Mouse (Mus musculus) testis, adult 2 months (tissue): ENCODE results near the gene Cavin2. TPM values are rescaled to one million over a fixed set of nuclear protein-coding genes. Genes with fewer than 3 reads are reported as not detected.

Experiments
- H3K27ac ChIP-seq: fragments of 200-500 bp; 2 replicates; pipeline ENCODE4 v1.5.1; 2012; ENCODE audit warnings: low read depth, low read length; ENCODE audit not compliant: control insufficient read depth, insufficient read depth
- H3K27me3 ChIP-seq: fragments of 200-500 bp; 2 replicates; pipeline ENCODE4 v1.6.1; 2012; ENCODE audit warnings: mild to moderate bottlenecking, low read length, moderate library complexity; ENCODE audit not compliant: control insufficient read depth, insufficient read depth
- H3K36me3 ChIP-seq: fragments of 200-500 bp; 2 replicates; pipeline ENCODE4 v1.6.1; 2012; ENCODE audit warnings: mild to moderate bottlenecking, low read length; ENCODE audit not compliant: control insufficient read depth, insufficient read depth
- H3K4me1 ChIP-seq: fragments of 200-500 bp; 2 replicates; pipeline ENCODE4 v1.6.1; 2012; ENCODE audit warnings: low read length; ENCODE audit not compliant: control insufficient read depth, insufficient read depth
- H3K4me3 ChIP-seq: fragments of 200-500 bp; 2 replicates; pipeline ENCODE4 v1.5.1; 2012; ENCODE audit warnings: low read depth, mild to moderate bottlenecking, low read length, moderate library complexity, mixed read lengths; ENCODE audit not compliant: control insufficient read depth
- CTCF ChIP-seq: fragments of 200-500 bp; IDR thresholded peaks from 2 replicates; pipeline ENCODE4 v1.5.1; 2012; ENCODE audit warnings: low read depth, mild to moderate bottlenecking, inconsistent platforms, low read length, moderate library complexity; ENCODE audit not compliant: control insufficient read depth, insufficient read depth, insufficient replicate concordance
- POLR2A ChIP-seq: fragments of 200-500 bp; IDR thresholded peaks from 2 replicates; pipeline ENCODE4 v1.6.1; 2012; ENCODE audit warnings: low read depth, mild to moderate bottlenecking, inconsistent platforms, low read length, moderate library complexity; ENCODE audit not compliant: control insufficient read depth
- polyA plus RNA-seq: library from polyadenylated mRNA; depleted of rRNA; stranded (reverse); fragments of >200 nt; gene quantifications from 2 replicates; pipeline ENCODE4 v1.2.3, GENCODE M21; 2012

Gene Cavin2
- polyA plus RNA-seq, 1 experiment = 1.2 TPM

- Histone ChIP-seq H3K36me3 (no peaks in the 10 kb centered on the region), H3K27me3 (no peaks in the 10 kb centered on the region), H3K27ac (no peak overlapping the region), H3K4me1 (no peaks in the 10 kb centered on the region), H3K4me3 (no peak overlapping the region)
- TF ChIP-seq POLR2A = no peak
Measured at GRCm38 (mm10) chr1:51323506-51323905, 34.6 kb downstream of the Cavin2 start.

- H3K4me1 ChIP-seq = no peaks in the 10 kb centered on the region
- no peak overlapping the region for H3K27ac ChIP-seq
- H3K27me3 ChIP-seq = no peaks in the 10 kb centered on the region
- no peak overlapping the region for H3K4me3 ChIP-seq
- no peak for TF ChIP-seq POLR2A
- no peak for TF ChIP-seq CTCF
- H3K36me3 ChIP-seq = no peaks in the 10 kb centered on the region
Measured at GRCm38 (mm10) chr1:51328541-51328940, 39.6 kb downstream of the Cavin2 start.

GRCm38 (mm10) chr1:51332986-51333385 lies 44.1 kb downstream of the Cavin2 start:
- no peak overlapping the region for H3K4me3 ChIP-seq
- no peaks in the 10 kb centered on the region for H3K4me1 ChIP-seq
- no peaks in the 10 kb centered on the region for H3K27me3 ChIP-seq
- H3K27ac ChIP-seq = no peak overlapping the region
- no peaks in the 10 kb centered on the region for H3K36me3 ChIP-seq
- TF ChIP-seq POLR2A (no peak), CTCF (no peak)

- no peak for TF ChIP-seq POLR2A
- peak; percentile 29; the same call in 1 of the 2 replicates for TF ChIP-seq CTCF
- no peaks in the 10 kb centered on the region for H3K36me3 ChIP-seq
- no peaks in the 10 kb centered on the region for H3K27me3 ChIP-seq
- no peak overlapping the region for H3K27ac ChIP-seq
- H3K4me1 ChIP-seq = no peaks in the 10 kb centered on the region
- peak overlapping the region; percentile 37 for H3K4me3 ChIP-seq
Measured at GRCm38 (mm10) chr1:51333557-51334285, 44.8 kb downstream of the Cavin2 start.

- H3K27me3 ChIP-seq = no peaks in the 10 kb centered on the region
- no peaks in the 10 kb centered on the region for H3K4me1 ChIP-seq
- H3K36me3 ChIP-seq = no peaks in the 10 kb centered on the region
- no peak overlapping the region for H3K27ac ChIP-seq
- no peak overlapping the region for H3K4me3 ChIP-seq
- TF ChIP-seq POLR2A = no peak
- no peak for TF ChIP-seq CTCF
Measured at GRCm38 (mm10) chr1:51334289-51334688, 45.4 kb downstream of the Cavin2 start.

GRCm38 (mm10) chr1:51335081-51335480 lies 46.2 kb downstream of the Cavin2 start:
- Histone ChIP-seq H3K4me3 (no peak overlapping the region), H3K36me3 (no peaks in the 10 kb centered on the region), H3K4me1 (no peaks in the 10 kb centered on the region), H3K27ac (no peak overlapping the region), H3K27me3 (no peaks in the 10 kb centered on the region)
- TF ChIP-seq POLR2A = no peak
- no peak for TF ChIP-seq CTCF

- no peak for TF ChIP-seq POLR2A
- TF ChIP-seq CTCF = no peak
- no peak overlapping the region for H3K4me3 ChIP-seq
- no peaks in the 10 kb centered on the region for H3K36me3 ChIP-seq
- no peak overlapping the region for H3K27ac ChIP-seq
- H3K4me1 ChIP-seq = no peaks in the 10 kb centered on the region
- H3K27me3 ChIP-seq = no peaks in the 10 kb centered on the region
Measured at GRCm38 (mm10) chr1:51344160-51344559, 55.2 kb downstream of the Cavin2 start.

- no peak overlapping the region for H3K4me3 ChIP-seq
- H3K27me3 ChIP-seq = no peaks in the 10 kb centered on the region
- TF ChIP-seq CTCF = peak; percentile 53; the same call in 1 of the 2 replicates
- TF ChIP-seq POLR2A = no peak
- no peaks in the 10 kb centered on the region for H3K4me1 ChIP-seq
- H3K36me3 ChIP-seq = no peaks in the 10 kb centered on the region
- no peak overlapping the region for H3K27ac ChIP-seq
Measured at GRCm38 (mm10) chr1:51347596-51347995, 58.7 kb downstream of the Cavin2 start.
